Mouse (Mus musculus) urinary bladder, adult 2 months (tissue): ENCODE data around the gene Phf19. TPM values are rescaled to one million over a fixed set of nuclear protein-coding genes. Genes with fewer than 3 reads are reported as not detected.
A peak's percentile ranks its signal among the peaks of the same experiment; 100 is the strongest.

ENCODE experiments used
- DNase-seq: peaks from one replicate; pipeline ENCODE4 v3.0.0; 2022; ENCODE audit warnings: low spot score
- polyA plus RNA-seq: library from polyadenylated mRNA; depleted of rRNA; stranded (reverse); fragments of >200 nt; gene quantifications from 2 replicates; pipeline ENCODE4 v1.2.3, GENCODE M21; 2012; rRNA removed

Gene Phf19
- polyA plus RNA-seq, 1 experiment = 4.7 TPM

DNA sequence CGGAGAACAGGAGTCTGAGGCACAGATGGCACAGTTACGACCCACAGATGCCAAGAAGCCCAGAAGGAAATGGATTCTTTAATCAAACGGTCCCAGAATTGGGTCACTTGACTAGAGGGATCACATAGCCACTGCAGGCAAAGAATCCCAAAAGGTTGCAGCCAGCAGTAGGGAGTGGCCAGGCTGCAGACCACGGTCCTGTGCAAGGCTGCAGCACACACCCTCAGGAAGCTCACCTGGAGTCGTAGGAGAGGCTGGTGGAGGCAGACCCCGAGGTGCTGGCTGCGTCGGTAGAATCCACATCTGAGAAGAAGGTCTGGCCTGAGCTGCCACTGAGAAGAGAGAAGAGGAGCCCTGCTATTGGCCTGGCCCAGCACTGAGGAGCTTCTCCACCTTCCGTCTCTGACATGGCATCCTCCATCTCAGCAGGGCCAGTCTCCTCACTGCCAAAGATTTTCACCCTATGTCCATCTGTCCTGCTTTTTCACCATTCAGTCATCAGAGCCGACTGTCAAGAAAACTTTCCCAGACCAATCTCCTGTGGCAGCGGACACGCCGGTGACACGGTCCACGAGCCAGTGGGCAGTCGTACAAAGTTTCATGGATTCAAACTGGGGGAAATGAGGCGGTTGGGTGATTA is 16.9 kb downstream of the Phf19 start:
- DNase-seq = no peak

DNA sequence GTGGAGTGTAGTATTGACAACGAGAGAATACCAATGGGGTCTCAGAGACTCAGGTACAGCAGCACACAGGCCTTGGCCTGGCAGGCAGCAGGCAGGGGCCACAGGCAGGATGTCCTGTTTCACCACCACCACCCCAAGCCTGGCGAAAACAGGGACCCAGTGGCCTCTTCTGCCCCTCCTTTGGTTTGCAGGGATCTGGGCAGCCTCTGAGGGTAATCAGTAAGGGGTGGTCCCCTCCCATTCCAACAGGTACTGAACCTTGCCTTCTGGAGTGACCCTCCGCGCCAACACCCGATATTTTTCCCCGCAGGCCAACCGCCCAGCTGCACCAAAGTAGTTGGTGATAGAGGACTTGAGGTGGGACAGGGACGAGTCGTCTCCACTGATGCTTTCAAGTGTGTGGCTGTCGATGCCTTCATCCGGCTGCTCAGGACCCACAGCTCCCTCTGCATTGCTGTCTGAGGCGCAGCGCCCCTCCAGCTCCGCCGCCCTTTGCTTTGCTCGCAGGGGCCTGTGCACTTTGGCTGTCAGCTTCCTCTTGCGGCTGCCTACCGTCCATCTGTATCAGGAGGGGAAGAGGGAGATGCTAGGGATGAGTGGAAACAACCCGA is 18.2 kb downstream of the Phf19 start:
- no peak for DNase-seq

- no peak for DNase-seq
These were observed 19.9 kb downstream of the Phf19 start for GRCm38 (mm10) chr2:34893950-34894349.

- no peak for DNase-seq
These were observed 29.6 kb downstream of the Phf19 start for GRCm38 (mm10) chr2:34884186-34884585.

DNA sequence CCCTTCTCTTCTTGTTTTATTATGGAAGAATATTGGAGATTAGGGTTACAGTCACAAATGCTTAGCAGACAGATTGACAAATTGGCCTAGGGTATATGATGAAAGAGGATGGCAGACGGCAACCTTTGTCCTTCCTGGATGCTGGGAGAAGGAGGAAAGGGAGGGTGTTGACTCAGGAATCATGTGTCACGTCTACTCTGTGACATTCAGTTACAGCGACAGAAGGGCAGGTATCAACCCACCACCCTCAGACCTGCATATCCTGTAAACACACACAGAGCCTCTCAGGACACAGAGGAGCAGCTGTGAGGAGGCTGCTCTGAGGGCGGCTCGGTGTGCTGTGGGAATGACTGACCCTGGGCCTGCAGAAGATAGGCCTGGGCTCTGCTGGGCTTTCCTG is 30.6 kb downstream of the Phf19 start:
- no peak for DNase-seq

- DNase-seq = no peak
These were observed 31.1 kb downstream of the Phf19 start for GRCm38 (mm10) chr2:34882757-34883156.

DNA sequence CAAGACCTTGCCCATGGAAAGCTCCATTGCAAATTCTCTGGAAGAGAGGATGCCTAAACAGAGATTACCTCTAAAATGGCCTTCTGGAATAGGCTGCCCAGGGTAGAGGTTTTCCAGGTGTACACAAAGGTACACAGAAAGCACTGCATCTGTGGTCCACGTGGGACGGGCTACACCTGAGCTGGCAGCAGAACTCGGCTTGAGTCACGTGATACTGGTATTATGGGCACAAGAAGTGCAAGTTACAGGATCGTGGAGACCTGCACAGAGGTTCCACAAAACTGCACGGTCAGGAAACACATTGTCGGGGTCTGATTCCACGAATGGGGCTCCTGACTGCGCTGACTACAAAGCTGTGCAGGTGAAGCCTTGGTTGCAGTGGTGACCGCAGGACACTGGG is 33.8 kb downstream of the Phf19 start:
- no peak for DNase-seq

DNA sequence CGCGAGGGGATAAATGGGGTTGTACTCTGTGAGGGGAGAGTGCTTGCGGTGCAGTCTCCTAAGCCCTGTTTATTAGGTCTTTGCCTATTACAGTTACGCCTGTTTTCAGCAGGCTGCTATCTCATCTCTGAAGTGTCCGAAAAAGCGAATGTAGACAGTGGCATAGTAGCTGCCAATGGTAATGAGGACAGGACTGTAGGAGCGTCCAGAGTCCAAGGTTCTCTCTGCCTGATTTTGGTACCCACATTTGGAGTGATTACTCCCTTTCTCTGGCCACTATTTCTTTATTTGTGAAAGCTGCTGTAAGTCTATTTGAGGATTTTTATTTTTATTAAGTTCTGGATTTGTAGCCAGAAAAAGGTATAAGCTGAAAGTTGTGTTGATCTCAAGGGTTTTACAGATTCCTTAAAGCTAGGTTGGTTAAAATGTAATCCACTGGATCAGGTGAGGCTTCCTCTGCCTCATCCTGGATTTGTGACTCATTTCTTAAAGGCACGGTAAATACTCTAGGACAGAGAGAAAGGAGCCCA is 38.9 kb downstream of the Phf19 start, which contains the start of gene Psmd5:
Gene Psmd5, minus strand, starts transcription at position 153 of the 530 bp plus-strand sequence.
- no peak for DNase-seq

GRCm38 (mm10) chr2:34874271-34874670 is 39.6 kb downstream of the Phf19 start, which contains the start of gene Cutal:
TSS of gene Cutal (plus strand) at chr2:34874396.
- DNase-seq = no peak

- DNase-seq = peak; percentile 87
These were observed 43.0 kb downstream of the Phf19 start for GRCm38 (mm10) chr2:34870520-34871474.

DNA sequence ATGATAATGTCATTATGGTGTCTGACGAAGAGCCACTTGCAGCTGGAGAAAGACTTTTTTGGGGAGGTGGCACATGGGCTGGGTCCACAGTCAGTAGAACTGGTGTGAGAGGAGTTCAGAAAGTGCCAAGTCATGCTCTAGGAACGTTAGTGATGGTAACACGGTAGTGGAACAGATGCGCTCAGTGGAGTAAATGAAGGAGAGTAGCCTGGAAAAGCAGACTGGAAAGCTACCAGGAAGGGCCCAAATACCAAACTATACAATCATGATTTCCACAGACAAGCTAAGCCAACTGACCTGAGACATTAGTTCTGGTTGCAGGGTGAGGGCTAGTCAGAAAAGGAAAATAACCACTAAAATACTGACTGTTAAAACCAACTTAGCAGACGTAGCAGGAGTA is 44.1 kb downstream of the Phf19 start:
- no peak for DNase-seq

GRCm38 (mm10) chr2:34857728-34858127 is 56.1 kb downstream of the Phf19 start:
- no peak for DNase-seq

DNA sequence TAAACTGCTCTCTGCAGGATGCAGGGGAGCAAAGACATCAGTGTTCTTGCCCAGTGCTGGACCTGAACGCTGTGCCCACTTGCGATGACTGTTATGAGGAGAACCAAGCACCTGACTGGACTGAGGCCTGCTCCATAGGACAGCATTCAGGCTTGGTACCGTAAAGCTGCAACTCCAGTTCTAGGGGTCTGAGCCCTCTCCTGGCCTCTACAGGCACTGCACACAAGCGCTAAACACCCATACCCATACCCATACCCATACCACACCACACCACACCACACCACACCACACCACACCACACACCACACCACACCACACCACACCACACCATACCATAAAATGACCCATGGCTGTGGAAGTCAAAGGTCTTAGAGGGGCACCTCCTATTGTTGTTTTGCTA is 58.6 kb downstream of the Phf19 start:
- DNase-seq = no peak

- DNase-seq = no peak
These were observed 66.1 kb downstream of the Phf19 start for GRCm38 (mm10) chr2:34847702-34848101.

Other genes with a start within 250 kb of the Phf19 start
- 26.6 and 32.5 TPM in 2 replicates for gene Gapvd1, start 158.8 kb downstream of the Phf19 start, polyA plus RNA-seq
- gene Hspa5, start 142.1 kb downstream of the Phf19 start, polyA plus RNA-seq = 272 and 309 TPM in 2 replicates
- gene Rabepk, start 114.1 kb downstream of the Phf19 start, polyA plus RNA-seq = 15.4 and 17.0 TPM in 2 replicates
- 70.3 and 71.0 TPM in 2 replicates for gene Fbxw2, start 87.7 kb downstream of the Phf19 start, polyA plus RNA-seq
- gene Gm34653, start 81.0 kb downstream of the Phf19 start, polyA plus RNA-seq = 0.04 and 0.08 TPM in 2 replicates
- gene Cutal, start 39.6 kb downstream of the Phf19 start, polyA plus RNA-seq = 1.9 and 3.0 TPM in 2 replicates
- gene Psmd5, start 39.1 kb downstream of the Phf19 start, polyA plus RNA-seq = 44.8 and 54.0 TPM in 2 replicates
- gene Traf1, start 47.7 kb upstream of the Phf19 start, polyA plus RNA-seq = 5.9 and 6.6 TPM in 2 replicates
- gene Hc, start 147.4 kb upstream of the Phf19 start, polyA plus RNA-seq = 0.40 and 0.56 TPM in 2 replicates
- gene AI182371, start 187.5 kb upstream of the Phf19 start, polyA plus RNA-seq = 1.0 and 1.4 TPM in 2 replicates
- gene Cntrl, start 195.5 kb upstream of the Phf19 start, polyA plus RNA-seq = 20.8 and 23.7 TPM in 2 replicates